Mouse (Mus musculus) layer of hippocampus, adult 9-11 months (tissue): ENCODE data around the gene Tnfsf13.

Experiments used
- DNase-seq: peaks from one replicate; pipeline ENCODE4 v3.0.0; 2022

The Tnfsf13 gene

DNA sequence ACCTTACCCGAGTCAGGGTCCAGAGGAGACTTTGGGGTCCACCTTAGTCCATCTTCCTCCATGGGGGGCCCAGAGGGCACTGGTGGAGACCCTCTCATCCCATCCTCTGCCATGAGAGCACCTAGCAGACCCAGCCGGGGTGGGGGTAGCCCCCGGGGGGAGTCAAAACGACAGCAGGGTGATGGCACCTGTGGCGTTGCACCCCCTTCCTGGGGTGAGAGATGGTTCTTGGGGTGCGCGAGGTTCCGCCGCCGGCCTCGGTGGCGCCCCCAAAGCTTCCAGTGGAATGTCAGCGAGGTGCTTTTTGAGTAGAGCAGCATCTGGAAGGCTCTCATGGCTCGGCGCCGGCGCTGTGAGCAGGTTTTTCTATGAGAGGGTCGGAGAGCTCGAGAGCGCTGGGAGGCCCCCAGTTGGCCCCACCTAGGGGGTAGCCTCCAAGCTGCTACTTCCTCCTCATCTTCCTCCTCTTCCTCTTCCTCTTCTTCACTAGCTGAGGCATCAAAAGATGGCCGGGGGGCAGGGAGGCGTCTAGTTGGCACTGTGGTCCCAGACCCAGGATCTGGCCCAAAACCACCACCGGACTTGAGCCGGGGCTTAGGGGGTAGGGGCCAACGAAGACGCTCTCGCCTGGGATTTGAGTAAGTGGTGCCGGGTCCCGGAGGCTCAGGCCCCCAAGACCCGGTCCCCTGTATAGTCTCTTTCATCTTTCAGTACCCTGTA, 5.3 kb downstream of the Tnfsf13 start:
- DNase-seq: no peak

DNA sequence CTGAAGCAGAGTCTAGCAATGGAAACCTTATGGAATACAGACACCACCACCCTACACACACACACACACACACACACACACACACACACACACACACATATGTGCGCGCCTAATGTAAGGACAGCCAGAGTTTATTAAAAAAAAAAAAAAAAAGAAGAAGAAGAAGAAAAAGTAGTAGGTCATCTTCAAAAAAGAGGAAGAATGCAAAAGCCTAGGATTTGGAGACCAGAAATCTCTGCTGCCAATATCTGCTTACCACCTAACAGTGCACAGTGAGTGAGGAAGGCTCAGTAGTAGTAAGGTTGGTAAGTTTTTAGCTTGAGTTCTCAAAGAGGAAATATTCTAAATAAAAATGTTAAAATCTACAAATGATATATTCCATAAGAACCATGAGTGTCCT, 6.4 kb downstream of the Tnfsf13 start:
- no peak for DNase-seq

DNA sequence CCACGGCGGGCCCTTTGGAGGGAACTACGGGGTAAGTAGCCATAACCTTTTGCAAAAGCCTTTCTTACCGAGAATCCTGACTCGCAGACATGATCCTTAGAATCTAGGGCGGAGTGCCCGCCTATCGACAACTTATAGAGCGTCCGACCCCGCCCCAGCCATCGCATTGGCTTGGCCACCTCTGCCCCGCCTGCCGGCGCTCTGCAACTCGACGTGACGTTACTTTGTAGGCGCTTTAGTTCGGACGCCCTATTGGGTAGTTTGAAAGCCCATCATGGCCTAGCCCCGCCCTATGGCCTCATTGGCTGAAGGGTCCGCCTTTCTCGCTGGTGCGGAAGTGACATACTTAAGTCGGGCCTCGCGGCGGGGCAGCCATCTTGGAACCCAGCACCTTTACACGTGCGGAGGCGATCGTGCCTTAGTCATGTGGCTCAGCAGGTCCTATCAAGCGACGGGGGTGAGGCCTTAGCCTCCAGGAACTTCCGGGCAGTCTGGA, 13.3 kb downstream of the Tnfsf13 start, which contains the start of gene Eif4a1:
Gene Eif4a1 (minus strand): TSS at position 213 of the 496 bp plus-strand sequence.
- peak; percentile 100 for DNase-seq

DNA sequence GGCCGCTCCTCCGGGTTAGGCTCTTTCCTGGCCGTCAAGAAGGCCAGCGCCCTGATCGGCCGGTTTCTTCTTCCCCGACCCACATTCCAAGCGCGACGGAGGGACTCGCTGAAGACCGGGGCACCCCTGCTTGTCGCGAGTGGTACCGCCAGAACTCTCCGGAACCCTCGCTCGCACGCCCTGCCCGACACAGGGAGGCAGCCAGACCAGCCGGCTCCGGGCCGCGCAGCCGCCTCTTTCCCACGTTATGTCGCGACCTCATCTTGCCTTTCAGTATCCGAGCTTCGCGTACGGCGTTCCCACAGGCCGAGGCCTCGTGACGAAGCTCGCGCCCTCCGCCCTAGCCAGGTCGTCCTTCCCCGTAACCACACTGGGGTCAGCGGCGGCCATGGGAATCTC, 13.9 kb downstream of the Tnfsf13 start:
- no peak for DNase-seq

DNA sequence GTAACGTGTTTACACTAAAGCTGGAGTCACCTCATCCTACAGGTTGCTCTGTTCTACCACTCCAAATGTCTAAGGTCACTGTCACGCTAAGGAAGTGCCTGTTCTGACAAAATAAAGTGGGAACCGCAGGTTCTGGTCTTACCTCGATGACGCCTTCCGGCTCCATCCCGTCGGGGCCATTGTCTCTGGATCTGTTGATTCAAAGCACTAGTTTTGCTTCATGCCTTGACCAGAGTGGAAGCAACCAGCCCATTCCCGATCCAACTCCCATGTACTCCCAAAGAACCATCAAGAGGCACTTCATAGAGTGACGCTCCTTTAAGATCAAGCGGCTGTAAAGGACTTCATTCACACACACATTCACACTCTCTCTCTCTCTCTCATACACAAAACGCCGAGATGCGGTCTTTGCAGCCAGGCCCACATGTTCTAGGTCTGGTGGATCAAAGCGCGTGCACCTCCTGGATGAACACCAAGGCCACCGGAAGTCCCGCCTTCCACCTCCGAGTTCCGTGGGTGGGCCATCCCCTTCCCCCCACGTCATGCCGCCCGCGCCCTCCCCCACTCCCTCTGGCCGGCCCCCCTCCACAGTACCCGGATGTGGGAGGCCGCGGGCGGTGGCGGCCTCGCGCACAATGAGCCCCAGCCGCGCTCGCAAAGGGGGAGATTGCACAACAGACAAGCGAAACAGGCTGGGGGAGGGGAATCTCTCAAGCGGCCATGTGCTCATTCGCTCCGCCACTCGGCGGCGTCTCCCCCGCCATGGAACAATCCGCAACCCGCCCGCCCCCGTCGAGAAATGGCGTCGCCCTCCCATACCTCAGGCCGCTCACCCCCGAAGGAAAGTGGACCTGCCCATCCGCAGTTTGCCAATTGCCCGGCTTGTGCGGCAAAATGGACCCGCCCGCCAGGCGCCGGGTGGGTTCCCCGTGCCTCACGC, 14.5 kb downstream of the Tnfsf13 start:
- DNase-seq: peak; percentile 97

DNA sequence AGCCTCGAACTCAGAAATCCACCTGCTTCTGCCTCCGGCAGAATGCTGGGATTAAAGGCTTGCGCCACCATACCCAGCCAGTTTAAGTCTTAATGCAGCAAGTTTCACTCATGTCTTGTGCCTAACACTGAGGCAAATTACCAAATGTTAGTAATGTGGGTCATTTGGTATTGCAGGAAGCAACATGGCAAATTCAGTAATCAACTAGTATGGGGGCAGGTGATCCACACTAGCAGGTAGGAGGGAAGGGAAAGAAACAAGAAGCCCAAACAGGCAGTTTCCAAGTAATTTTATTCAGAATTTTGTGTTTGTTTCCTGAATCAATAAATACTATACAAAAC, 18.9 kb downstream of the Tnfsf13 start:
- no peak for DNase-seq

DNA sequence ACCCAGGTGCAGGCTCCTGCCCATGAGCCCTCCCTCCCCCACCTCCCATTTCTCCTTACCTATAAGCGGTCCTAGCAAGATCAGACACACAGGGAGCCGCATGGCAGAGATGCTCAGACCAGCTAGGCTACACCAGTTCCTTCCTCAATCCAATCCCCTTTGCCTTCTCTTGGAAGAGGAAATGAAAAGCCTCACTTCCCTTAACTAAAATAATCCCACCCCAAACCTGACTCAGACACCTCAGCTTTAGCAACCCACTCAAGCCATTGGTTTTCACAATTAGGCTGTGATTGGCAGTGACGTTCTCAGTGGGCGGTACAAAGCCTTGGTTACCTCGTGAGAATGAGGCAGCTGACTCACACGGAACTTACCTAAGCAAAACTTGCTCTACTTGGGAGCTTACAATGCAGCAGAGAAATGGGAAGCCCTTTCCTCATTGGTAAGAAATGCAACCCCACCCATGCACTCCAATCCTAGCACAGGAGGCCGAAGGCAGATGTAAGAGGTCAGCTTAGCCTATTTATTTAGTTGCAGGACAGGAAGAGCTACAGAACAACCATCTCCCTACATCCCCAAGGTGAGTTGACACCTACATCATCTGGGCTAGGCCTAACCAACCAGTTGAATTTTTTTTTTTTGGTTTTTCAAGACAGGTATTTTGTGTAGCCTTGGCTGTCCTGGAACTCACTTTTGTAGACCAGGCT, 19.5 kb downstream of the Tnfsf13 start, which contains the start of gene Cd68:
Gene Cd68 (minus strand): TSS at position 193 of the 704 bp plus-strand sequence.
- peak; percentile 93 for DNase-seq

DNA sequence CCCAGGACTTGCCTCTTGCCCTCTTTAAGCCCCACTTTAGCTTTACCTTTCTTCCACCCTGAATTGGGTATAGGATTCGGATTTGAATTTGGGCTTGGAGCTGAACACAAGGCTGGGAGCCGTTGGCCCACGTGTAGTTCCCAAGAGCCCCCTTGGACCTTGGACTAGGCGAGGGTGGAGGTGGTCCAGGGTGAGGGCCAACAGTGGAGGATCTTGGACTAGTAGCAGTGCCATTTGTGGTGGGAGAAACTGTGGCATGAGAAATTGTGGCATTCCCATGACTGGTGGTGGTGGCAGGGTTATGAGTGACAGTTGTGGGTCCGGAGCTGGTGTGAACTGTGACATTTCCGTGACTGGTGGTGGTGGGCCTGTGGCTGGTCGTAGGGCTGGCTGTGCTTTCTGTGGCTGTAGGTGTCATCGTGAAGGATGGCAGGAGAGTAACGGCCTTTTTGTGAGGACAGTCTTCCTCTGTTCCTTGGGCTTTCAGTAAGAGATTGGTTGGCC, 20.1 kb downstream of the Tnfsf13 start:
- no peak for DNase-seq

DNA sequence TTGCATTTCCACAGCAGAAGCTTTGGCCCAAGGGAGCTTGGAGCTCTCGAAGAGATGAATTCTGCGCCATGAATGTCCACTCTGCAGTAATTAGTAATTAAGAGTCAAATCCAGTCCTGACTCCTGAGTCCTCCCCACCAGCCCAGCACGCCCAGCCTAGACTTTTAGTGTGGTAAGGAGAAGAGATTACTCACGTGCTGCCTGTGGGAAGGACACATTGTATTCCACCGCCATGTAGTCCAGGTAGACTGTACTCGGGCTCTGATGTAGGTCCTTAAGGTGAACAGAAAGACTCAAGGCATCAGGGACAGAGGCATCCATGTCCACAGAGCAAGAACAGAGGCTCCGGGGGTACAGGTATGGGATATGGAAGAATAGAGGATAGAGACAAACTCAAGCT, 20.7 kb downstream of the Tnfsf13 start:
- no peak for DNase-seq

DNA sequence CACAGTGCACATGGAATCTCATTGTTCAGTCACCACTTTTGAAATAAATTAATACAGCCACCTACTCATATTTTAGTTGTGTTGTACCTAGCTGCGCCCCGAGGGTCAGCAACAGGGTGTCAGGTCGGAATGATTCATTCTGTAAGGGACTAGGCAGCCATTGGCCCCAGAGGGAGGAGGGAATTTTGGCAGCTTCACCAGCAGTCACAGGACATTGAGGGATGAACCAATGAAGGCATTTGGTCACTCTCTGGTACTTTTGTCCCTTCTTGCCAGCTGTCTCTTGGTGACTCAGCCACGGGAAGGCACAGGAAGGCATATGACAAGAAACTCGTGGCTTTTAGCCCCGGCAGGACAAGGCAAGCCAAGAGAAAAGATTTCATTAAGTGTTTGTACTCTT, 21.8 kb downstream of the Tnfsf13 start:
- DNase-seq: peak; percentile 55

DNA sequence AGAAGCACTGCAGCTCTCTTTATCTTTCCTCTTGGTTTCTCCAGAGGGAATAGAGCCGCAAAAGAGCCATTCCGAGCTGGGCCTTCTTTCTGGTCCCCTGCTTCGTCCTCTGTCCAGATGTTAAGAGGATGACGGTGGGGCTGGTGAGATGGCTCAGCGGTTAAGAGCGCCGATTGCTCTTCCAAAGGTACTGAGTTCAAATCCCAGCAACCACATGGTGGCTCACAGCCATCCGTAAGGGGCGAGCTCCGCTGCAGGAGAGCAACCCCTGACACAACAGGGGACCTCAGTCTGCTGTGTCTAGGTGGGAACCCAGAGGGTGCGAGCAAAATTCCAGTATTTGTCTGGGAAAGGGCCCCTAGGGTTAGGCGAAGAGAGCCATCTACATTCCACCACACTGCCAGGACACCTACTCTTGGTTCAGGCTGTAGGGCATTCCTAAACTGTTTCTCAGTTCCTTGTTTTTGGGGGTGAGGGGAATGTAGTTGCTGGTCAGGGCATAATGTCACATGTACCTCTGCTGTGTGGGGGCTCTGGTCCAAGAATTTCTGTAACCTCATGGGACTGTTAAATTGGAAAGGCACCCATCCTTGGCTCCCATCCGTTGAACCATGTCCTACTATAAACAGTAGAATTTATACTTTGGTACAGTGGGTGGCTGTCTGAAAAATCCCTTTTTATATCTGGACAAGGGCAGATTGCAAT, 22.5 kb downstream of the Tnfsf13 start:
- DNase-seq: no peak

DNA sequence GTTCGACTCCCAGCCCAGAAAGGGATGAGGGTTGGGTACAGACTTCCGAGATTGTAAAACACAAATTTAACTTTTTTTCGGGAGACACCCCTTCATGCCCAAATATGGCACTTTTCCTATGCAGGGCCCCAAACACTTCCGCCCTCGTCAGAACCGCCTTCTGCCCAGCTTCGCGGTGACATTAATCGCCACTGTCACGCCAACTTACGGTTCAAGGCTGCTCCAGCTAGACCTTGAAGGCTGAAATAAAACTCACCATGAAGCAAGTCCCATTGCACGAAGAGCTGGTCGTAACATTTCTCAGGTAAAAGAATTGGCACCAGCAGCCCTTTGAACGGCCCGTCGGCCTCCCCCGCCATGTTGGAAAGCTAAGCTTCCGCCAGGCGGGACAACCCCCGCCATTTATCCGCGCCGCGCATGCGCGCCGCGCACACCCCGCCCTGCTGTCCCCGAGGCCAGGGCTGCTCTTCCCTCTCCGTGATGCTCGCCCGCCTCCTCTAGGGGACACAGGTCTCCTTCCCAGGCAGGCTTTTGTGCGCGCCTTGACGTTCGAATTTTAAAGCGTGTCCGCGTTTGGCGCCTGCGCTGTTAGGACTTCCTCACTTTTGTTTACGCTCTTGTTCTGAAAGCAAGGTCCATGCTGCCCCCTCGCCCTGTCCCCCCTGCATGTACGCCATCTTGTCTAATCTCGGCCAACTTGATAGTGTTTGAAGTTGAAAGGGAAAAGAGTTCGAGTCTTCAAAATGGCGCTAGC, 23.2 kb downstream of the Tnfsf13 start, which contains the start of gene Mpdu1:
Gene Mpdu1 (minus strand): TSS at position 430 of the 754 bp plus-strand sequence.
- peak; percentile 97 for DNase-seq

DNA sequence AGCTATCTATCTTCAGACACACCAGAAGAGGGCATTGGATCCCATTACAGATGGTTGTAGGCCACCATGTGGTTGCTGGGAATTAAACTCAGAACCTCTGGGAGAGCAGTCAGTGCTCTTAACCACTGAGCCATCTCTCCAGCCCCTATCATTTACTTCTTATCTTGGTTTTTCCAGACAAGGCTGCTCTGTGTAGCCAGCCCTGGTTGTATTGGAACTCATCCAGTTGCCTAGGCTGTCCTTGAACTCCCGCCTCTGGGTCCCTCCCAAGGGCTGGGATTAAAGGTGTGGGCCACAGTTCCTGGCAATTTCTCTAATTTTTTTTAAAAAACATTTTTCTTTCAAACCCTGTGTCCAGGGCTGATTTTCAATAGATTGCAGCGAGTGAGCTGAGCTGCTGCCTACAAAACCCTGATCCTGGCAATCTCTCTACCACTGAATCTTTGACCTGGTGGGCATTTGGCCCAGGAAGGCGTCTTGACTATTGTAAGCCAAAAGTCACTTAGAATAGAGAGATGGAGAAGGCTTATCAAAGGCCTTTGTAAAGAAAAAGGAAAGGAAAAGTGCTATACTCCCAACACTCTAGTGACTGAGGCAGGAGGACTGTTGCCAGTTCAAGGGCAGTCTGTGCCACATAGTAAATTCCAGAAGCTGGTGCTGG, 24.2 kb downstream of the Tnfsf13 start:
- DNase-seq: no peak

DNA sequence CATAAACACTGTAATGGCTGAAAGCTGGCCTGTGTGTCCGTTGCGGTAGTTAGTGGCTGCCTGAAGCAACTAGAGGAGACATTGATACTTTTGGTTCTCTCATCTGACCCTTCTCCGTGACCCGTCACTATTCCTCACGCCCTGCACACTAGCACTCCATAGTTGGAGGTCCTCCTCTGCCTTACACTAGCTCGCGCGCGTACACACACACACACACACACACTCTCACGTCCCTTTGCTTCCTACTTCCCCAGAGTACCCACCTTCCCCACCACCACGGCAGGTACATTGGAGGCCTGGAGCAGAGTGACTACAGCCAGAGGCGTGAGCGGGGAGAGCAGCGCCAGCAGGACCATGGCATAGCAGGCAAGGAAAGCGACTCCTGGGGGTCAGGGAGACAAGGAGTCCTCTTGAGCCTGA, 28.1 kb downstream of the Tnfsf13 start:
- no peak for DNase-seq

DNA sequence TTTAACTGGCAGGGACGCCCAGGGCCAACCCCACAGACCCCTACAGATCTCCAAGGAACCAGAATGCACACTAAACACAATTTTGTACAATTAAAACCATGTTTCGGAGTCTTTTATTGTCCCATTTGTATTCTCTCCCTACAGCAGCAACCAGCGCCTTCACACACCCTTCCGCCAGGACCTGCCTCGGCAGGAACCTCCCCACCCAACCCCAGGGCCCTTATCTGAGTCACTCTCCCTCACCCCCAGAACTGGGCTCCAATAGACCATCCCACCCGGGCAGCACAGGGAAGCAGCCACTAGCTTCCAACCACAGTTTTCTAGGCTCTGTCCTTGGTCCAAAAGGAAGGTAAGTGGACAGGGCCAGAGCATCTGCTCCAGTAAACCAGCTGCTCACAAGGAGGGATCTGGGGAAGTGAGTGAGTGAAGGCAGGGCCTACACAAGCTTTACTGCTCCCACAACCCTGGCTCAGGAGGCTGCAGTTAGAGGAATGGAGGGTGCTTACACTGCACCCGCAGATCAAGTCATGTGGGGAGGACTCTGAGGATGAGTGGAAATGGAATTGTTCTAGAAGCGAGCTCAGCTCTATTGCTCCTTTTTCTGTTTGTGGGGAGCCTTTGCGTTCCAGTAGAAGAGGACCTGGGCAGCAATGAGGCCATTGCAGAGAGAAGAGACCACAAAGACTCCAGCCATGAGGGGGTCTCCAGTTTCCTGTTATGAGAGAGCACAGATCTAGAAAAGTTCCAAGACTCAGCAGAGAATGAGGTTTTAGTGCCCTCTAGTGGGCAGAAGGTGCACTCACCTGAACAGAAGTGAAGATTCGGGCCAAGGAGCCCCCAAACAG, 28.7 kb downstream of the Tnfsf13 start:
- DNase-seq: no peak

DNA sequence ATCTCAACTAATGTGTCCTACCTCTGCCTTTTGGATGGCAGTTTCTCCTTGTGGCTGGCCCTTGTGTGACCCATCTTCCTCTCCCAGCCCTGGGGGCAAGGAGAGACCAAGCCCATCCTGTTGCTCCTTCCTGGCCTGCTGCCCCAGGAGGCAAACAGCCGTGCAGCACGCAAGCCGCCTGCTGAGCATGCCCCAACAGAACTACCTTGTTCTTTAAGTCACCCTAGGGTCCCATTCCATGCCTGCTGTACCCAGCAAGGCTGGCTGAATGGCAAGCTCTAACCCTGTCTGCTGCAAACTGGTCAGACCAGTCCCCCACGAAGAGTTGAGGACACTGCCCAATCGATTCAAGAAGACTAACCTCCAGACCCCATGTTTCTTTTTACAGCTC, 29.5 kb downstream of the Tnfsf13 start:
- no peak for DNase-seq

DNA sequence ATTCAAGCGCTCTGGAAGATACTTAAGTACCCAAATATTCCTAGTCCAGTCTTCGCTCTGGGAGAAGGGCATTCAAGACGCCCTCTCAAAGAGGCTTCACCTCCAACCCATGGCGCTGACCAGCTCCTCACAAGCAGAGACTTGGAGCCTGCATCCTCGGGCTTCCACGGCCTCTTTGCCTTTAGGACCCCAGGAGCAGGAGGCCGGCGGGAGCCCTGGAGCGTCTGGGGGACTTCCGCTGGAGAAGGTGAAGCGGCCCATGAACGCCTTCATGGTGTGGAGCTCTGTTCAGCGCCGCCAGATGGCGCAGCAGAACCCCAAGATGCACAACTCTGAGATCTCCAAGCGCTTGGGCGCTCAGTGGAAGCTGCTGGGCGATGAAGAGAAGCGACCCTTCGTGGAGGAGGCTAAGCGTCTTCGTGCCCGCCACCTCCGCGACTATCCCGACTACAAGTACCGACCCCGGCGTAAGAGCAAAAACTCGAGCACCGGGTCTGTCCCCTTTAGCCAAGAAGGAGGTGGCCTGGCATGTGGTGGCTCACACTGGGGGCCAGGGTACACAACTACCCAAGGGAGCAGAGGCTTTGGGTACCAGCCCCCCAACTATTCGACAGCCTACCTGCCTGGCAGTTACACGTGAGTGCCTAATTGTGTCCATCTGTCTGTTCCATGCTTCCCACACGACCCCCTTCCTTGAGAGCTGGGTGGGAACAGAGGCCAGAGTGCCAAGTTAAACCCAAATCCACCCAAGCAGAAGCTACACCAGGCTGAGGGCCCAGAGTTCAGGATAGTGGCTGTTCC, 30.1 kb downstream of the Tnfsf13 start, which contains the start of gene Sox15:
Gene Sox15 (plus strand): TSS at position 51 of the 801 bp plus-strand sequence.
- peak; percentile 69 for DNase-seq

DNA sequence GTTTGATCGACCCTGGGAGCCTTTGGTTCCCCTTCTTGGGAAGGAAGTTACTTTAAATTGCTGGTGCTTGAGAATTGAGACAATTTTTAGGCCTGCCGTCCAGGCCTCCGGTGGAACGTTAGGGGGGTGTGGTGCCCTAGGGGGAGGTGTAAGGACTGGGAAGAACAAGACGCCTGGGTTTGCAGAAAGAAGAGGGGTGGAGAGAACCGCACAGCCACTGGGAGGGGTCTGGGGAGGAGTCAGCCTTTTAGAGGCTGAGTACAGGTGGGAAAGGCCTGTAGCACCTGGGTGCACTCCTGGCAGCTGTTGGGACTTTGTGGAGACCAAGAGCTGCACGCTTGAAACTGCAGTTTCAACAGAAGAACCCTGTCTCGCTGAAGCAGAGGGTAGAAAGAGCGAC, 30.8 kb downstream of the Tnfsf13 start:
- DNase-seq: no peak

DNA sequence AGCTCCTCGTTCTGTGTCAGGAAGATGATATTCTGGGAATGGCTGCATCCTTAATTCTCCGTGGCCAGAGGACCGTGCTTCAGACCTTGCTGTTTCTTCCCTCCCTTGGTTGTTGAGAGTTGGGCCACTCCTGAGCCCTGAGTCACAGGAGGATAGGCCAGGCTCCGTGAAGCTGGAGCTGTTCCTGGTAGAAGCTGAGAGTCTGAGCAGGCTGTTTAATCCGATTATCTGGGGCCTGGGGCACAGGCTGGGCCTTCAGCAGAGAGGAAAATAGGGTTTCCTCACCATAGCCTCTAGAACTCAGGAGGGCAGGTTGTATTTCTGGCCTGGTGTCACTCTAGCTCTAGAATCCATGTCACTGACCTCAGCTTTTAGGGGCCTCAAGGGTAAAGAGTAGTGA, 32.2 kb downstream of the Tnfsf13 start:
- no peak for DNase-seq
